Mouse (Mus musculus) left cerebral cortex, postnatal 10 days (tissue): ENCODE results near the gene St6galnac4. TPM values are rescaled to one million over a fixed set of nuclear protein-coding genes. Genes with fewer than 3 reads are reported as not detected.

Experiments
- DNase-seq, 2 experiments: peaks; one replicate each; pipeline ENCODE4 v3.0.0; 2021 to 2022; ENCODE audit warnings: low spot score in 2 of 2, mixed read lengths in 1 of 2; ENCODE audit errors: extremely low spot score in 1 of 2
- intact Hi-C: fragments of 180-260 bp; cut with DNase I; formaldehyde crosslinking; loops from one replicate; pipeline ENCODE4 v1.15.1; 2025
- total RNA-seq, 2 experiments: library from RNA; stranded (reverse); gene quantifications; 2 replicates each; pipeline ENCODE4 v1.2.3; 2021

St6galnac4 gene
- total RNA-seq, 2 experiments from 2014 or later = 32.3 to 32.6 TPM

GRCm38 (mm10) chr2:32566536-32567063 lies 20.3 kb upstream of the St6galnac4 start:
- DNase-seq = peak; percentile 70 to 71
- intact Hi-C loops = loop anchor here (1.0 to 5.0 kb wide), 2 partner anchors 78 to 169 kb away; partner anchors contain the start of gene Ptges2

- intact Hi-C loops = loop anchor here (5.0 kb wide), 1 partner anchor 171 kb away; the partner anchor contains the start of gene Ptges2
- peak in 1 of 2 experiments; percentile 64 for DNase-seq
These were observed 18.7 kb upstream of the St6galnac4 start for GRCm38 (mm10) chr2:32568149-32568548.

- intact Hi-C loops = loop anchor here (5.0 kb wide), 1 partner anchor 172 kb away; the partner anchor contains the start of gene Ptges2
These were observed 18.0 kb upstream of the St6galnac4 start for GRCm38 (mm10) chr2:32568941-32569340.

GRCm38 (mm10) chr2:32570698-32571494 lies 16.0 kb upstream of the St6galnac4 start, which contains the start of gene Dpm2:
TSS of gene Dpm2 (plus strand) at chr2:32570858.
- DNase-seq = peak; percentile 93 to 94
- intact Hi-C loops = no loop called here

More at GRCm38 (mm10) chr2:32568941-32569340, 18.0 kb upstream of the St6galnac4 start:
- DNase-seq = no peak

GRCm38 (mm10) chr2:32572196-32572595 lies 14.7 kb upstream of the St6galnac4 start:
- peak in 1 of 2 experiments; percentile 41 for DNase-seq
- intact Hi-C loops = no loop called here

GRCm38 (mm10) chr2:32574497-32574896 lies 12.4 kb upstream of the St6galnac4 start, which contains the start of gene Pip5kl1:
TSS of gene Pip5kl1 (plus strand) at chr2:32574797.
- DNase-seq = no peak
- intact Hi-C loops = no loop called here

- intact Hi-C loops = no loop called here
- peak; percentile 59 to 78 for DNase-seq
These were observed 11.9 kb upstream of the St6galnac4 start for GRCm38 (mm10) chr2:32574901-32575585.

GRCm38 (mm10) chr2:32575586-32576160 lies 11.2 kb upstream of the St6galnac4 start, which contains the start of gene 9430097D07Rik:
TSS of gene 9430097D07Rik (minus strand) at chr2:32575684.
- peak; percentile 64 to 76 for DNase-seq
- intact Hi-C loops = no loop called here

GRCm38 (mm10) chr2:32576532-32576931 lies 10.4 kb upstream of the St6galnac4 start:
- peak in 1 of 2 experiments; percentile 28 for DNase-seq
- intact Hi-C loops = no loop called here

GRCm38 (mm10) chr2:32578146-32579046 lies 8.5 kb upstream of the St6galnac4 start:
- intact Hi-C loops = no loop called here
- peak in 1 of 2 experiments; percentile 76 for DNase-seq

GRCm38 (mm10) chr2:32581450-32582095 lies 5.3 kb upstream of the St6galnac4 start:
- peak; percentile 43 to 74 for DNase-seq
- intact Hi-C loops = loop anchor here (5.0 kb wide), 1 partner anchor 36 kb away; no protein-coding TSS in a partner anchor

- peak; percentile 78 to 87 for DNase-seq
- intact Hi-C loops = loop anchor here (5.0 kb wide), 1 partner anchor 34 kb away; no protein-coding TSS in a partner anchor
These were observed 3.8 kb upstream of the St6galnac4 start for GRCm38 (mm10) chr2:32582830-32583799.

- DNase-seq = no peak
- intact Hi-C loops = no loop called here
These were observed 1.7 kb upstream of the St6galnac4 start for GRCm38 (mm10) chr2:32585149-32585714.

GRCm38 (mm10) chr2:32587731-32588321 lies 931 bp downstream of the St6galnac4 start:
- intact Hi-C loops = no loop called here
- DNase-seq = peak in 1 of 2 experiments; percentile 54

- intact Hi-C loops = no loop called here
- DNase-seq = peak in 1 of 2 experiments; percentile 61
These were observed 2.4 kb downstream of the St6galnac4 start for GRCm38 (mm10) chr2:32589213-32589795.
